Mouse (Mus musculus) spleen, adult 2 months (tissue): ENCODE results near the gene 4930486L24Rik. TPM values are rescaled to one million over a fixed set of nuclear protein-coding genes. Genes with fewer than 3 reads are reported as not detected.
A peak's percentile ranks its signal among the peaks of the same experiment; 100 is the strongest.
"Not testable (repeated sequence)": the region's sequence is repeated elsewhere in the genome, so short reads cannot be mapped to it uniquely, and the experiment has no call there.

Experiments used
- DNase-seq, 2 experiments: peaks; one replicate each; pipeline versions ENCODE4 v3.0.0 to v3.0.0-alpha.2; 2012 to 2021; ENCODE audit warnings: low spot score in 2 of 2, low read depth in 1 of 2
- H3K27ac ChIP-seq: fragments of 200-500 bp; 2 replicates; pipeline ENCODE4 v1.5.1; 2012; ENCODE audit warnings: low read length, inconsistent platforms; ENCODE audit not compliant: insufficient read depth
- H3K27me3 ChIP-seq: fragments of 200-500 bp; 2 replicates; pipeline ENCODE4 v1.6.1; 2012; ENCODE audit warnings: mild to moderate bottlenecking, moderate library complexity, low read length, inconsistent platforms; ENCODE audit not compliant: control insufficient read depth, insufficient read depth
- H3K36me3 ChIP-seq: fragments of 200-500 bp; 2 replicates; pipeline ENCODE4 v1.6.1; 2012; ENCODE audit warnings: mild to moderate bottlenecking, low read length, inconsistent platforms; ENCODE audit not compliant: control insufficient read depth, insufficient read depth
- H3K4me1 ChIP-seq: fragments of 200-500 bp; 2 replicates; pipeline ENCODE4 v1.6.1; 2011; ENCODE audit warnings: inconsistent platforms; ENCODE audit not compliant: control insufficient read depth, insufficient read depth, insufficient read length
- H3K4me3 ChIP-seq: fragments of 200-500 bp; 2 replicates; pipeline ENCODE4 v1.5.1; 2011; ENCODE audit warnings: mild to moderate bottlenecking, inconsistent platforms; ENCODE audit not compliant: insufficient read depth, insufficient read length; ENCODE audit errors: extremely low read depth
- CTCF ChIP-seq: fragments of 200-500 bp; IDR thresholded peaks from 2 replicates; pipeline ENCODE4 v1.5.1; 2011; ENCODE audit warnings: mild to moderate bottlenecking, inconsistent platforms; ENCODE audit not compliant: insufficient read depth, insufficient read length, insufficient replicate concordance; ENCODE audit errors: extremely low read depth
- POLR2A ChIP-seq: fragments of 200-500 bp; IDR thresholded peaks from 2 replicates; pipeline ENCODE4 v1.6.1; 2011; ENCODE audit warnings: low read depth, low read length, inconsistent platforms
- WGBS: fragments of 180-500 bp; shearing (Covaris S2); methylation state at CpG from one replicate; pipeline ENCODE4 v1.1.7; 2018; 5-methylcytosine and 5-hydroxymethylcytosine counted together
- polyA plus RNA-seq: library from polyadenylated mRNA; depleted of rRNA; stranded (reverse); fragments of >200 nt; gene quantifications from 2 replicates; pipeline ENCODE4 v1.2.3, GENCODE M21; 2012; rRNA removed

4930486L24Rik gene
- 0.20 and 0.68 TPM in 2 replicates for polyA plus RNA-seq

GRCm38 (mm10) chr13:60864281-60864680 lies at the start of gene 4930486L24Rik:
4930486L24Rik (minus strand) TSS chr13:60864475.
- Histone ChIP-seq H3K27me3 (no peaks in the 10 kb centered on the region), H3K36me3 (no peaks in the 10 kb centered on the region), H3K4me1 (no peaks in the 10 kb centered on the region), H3K4me3 (no peak within 1 kb of the TSS), H3K27ac (no peak within 1 kb of the TSS)
- no peak for DNase-seq
- TF ChIP-seq POLR2A, result no peak
- no peak for TF ChIP-seq CTCF
- WGBS, result 47% methylated on average over 1 of the region's 1 CpGs

- not testable (repeated sequence) for H3K4me1 ChIP-seq, H3K27me3 ChIP-seq, H3K36me3 ChIP-seq, H3K27ac ChIP-seq, H3K4me3 ChIP-seq, DNase-seq
- 63% methylated on average over 2 of the region's 2 CpGs for WGBS
Measured at GRCm38 (mm10) chr13:60904780-60905179, 40.5 kb upstream of the 4930486L24Rik start, which contains the start of gene Tpbpb. Tpbpb (minus strand) TSS chr13:60904880.

GRCm38 (mm10) chr13:60897328-60897727 lies 33.1 kb upstream of the 4930486L24Rik start, which contains the start of gene Ctla2b:
Ctla2b (minus strand) TSS chr13:60897447.
- H3K4me1 ChIP-seq, result no peaks in the 10 kb centered on the region
- no peaks in the 10 kb centered on the region for H3K27me3 ChIP-seq
- no peaks in the 10 kb centered on the region for H3K36me3 ChIP-seq
- DNase-seq, result peak; percentile 4 to 14
- 4% methylated on average over 3 of the region's 3 CpGs for WGBS
- TF ChIP-seq POLR2A (no peak), CTCF (no peak)
- H3K4me3 ChIP-seq, result no peak within 1 kb of the TSS
- no peak within 1 kb of the TSS; the same call in 1 of the 2 replicates for H3K27ac ChIP-seq

- H3K36me3 ChIP-seq, DNase-seq, H3K27ac ChIP-seq, H3K4me3 ChIP-seq, H3K4me1 ChIP-seq, H3K27me3 ChIP-seq: not testable (repeated sequence)
- 84% methylated on average over 8 of the region's 8 CpGs for WGBS
Measured at GRCm38 (mm10) chr13:60896794-60897193, 32.5 kb upstream of the 4930486L24Rik start, which contains the start of gene Gm49392. Gm49392 (minus strand) TSS chr13:60896894.

GRCm38 (mm10) chr13:60895406-60896160 lies 31.3 kb upstream of the 4930486L24Rik start:
- Histone ChIP-seq H3K27ac (no peak overlapping the region), H3K27me3 (no peaks in the 10 kb centered on the region), H3K36me3 (no peaks in the 10 kb centered on the region), H3K4me3 (no peak overlapping the region), H3K4me1 (no peaks in the 10 kb centered on the region)
- no peak for TF ChIP-seq CTCF
- no peak for TF ChIP-seq POLR2A
- no peak for DNase-seq

- Histone ChIP-seq H3K27ac (no peak overlapping the region), H3K27me3 (no peaks in the 10 kb centered on the region), H3K4me1 (no peaks in the 10 kb centered on the region), H3K4me3 (no peak overlapping the region), H3K36me3 (no peaks in the 10 kb centered on the region)
- no peak for DNase-seq
- no peak for TF ChIP-seq CTCF
- TF ChIP-seq POLR2A, result no peak
- 63% methylated on average over 1 of the region's 1 CpGs for WGBS
Measured at GRCm38 (mm10) chr13:60892301-60892700, 28.0 kb upstream of the 4930486L24Rik start.

- peak in 1 of 2 experiments; percentile 54 for DNase-seq
- Histone ChIP-seq H3K4me3 (no peak overlapping the region), H3K27me3 (no peaks in the 10 kb centered on the region), H3K36me3 (no peaks in the 10 kb centered on the region), H3K27ac (peak overlapping the region; percentile 86), H3K4me1 (peaks cover 2% of the 10 kb centered on the region; the same call in 1 of the 2 replicates)
- 64% methylated on average over 4 of the region's 4 CpGs for WGBS
- TF ChIP-seq POLR2A (no peak), CTCF (no peak)
Measured at GRCm38 (mm10) chr13:60848241-60849120, 15.8 kb downstream of the 4930486L24Rik start.
